Mouse (Mus musculus): ENCODE measurements at regions not wholly inside any gene's neighbourhood (a gene's known extent, or its start where the extent isn't known, plus 50 kb on each side); places are given as distances from the start of the nearest gene placed in this dataset.

DNA sequence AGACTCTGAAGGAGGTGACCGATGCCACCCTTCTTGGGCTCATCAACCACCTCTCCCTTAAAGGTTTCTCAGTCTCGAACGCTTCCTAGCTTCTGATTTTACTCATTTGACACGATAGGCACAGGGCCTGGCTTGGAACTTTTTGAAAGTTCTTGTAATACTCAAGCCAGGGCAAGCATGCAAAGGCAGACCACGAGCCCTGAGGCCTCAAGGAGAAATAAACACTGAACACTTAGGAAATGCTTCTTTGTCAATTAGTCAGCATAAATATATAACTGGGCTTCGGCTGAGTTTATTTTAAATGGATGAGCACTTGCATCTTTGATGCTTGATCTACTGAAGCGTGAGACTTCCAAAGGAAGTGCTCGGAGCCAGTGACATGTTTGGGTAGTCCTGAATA lies 50.4 kb upstream of the Atp1b1 start:
- TF ChIP-seq POLR2A (IDR thresholded peaks at IDR 0.05; ENCODE audit: borderline replicate concordance, insufficient read depth, low read length) (no peak), CTCF (IDR thresholded peaks at IDR 0.05; ENCODE audit: borderline replicate concordance, insufficient read depth, low read depth, low read length) (no peak)
